19 mouse cellular contexts compared by ENCODE assay signal in the genomic region with DNA sequence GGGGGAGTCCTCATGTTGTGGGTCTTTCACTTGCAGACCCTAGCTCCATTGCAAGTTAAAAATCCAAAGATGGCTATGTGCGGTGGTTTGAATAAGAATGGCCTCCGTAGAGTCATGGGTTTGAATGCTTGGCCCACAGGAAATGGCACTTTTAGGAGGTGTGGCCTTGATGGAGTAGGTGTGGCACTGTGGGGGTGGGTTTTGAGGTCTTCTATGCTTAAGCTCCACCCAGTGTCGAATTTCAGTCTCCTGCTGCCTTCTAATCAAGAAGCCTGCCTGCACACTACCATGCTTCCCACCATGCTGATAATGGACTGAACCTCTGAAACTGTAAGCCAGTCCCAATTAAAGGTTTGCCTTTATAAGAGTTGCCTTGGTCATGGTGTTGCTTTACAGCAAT. TPM values are rescaled to one million over a fixed set of nuclear protein-coding genes. Genes with fewer than 3 reads are reported as not detected.
"Had no signal": no experiment of that assay in that cellular context is flagged by ENCODE, and none has a peak within 500 bp of the region (broad histone marks: within the 10 kb centered on the region; RNA-seq: fewer than 3 reads in every experiment).

No protein-coding gene starts in this region.

- H3K36me3 ChIP-seq: midbrain, embryonic 13.5 days; midbrain, embryonic 15.5 days; neural tube, embryonic 12.5 days; stomach, embryonic 15.5 days had no signal

- H3K27ac ChIP-seq: macrophage; midbrain, embryonic 13.5 days; midbrain, embryonic 15.5 days; neural tube, embryonic 12.5 days; stomach, embryonic 15.5 days; stomach, postnatal 0 days had no signal

- H3K9ac ChIP-seq: lung, embryonic 14.5 days; midbrain, embryonic 13.5 days; midbrain, embryonic 15.5 days; neural tube, embryonic 12.5 days; stomach, embryonic 15.5 days had no signal

- H3K4me1 ChIP-seq: neural tube, embryonic 12.5 days; stomach, embryonic 15.5 days had no signal

- DNase-seq: lung, adult 18-20 months; lung, embryonic 14.5 days; lung, postnatal 10 days; lung, postnatal 36 days; right cerebral cortex, postnatal 14 days; thymus, adult 18-20 months; thymus, postnatal 14 days; thymus, postnatal 36 days had no signal

- H3K27me3 ChIP-seq: midbrain, embryonic 13.5 days; midbrain, embryonic 15.5 days; neural tube, embryonic 12.5 days; stomach, embryonic 15.5 days had no signal

- H3K4me3 ChIP-seq: megakaryocyte, embryonic 14.5 days; midbrain, embryonic 13.5 days; midbrain, embryonic 15.5 days; neural tube, embryonic 12.5 days; stomach, embryonic 15.5 days had no signal

RNA-seq across cellular contexts. Expression of a gene that starts 18.6 kb away (rescaled TPM):
- total RNA-seq: megakaryocyte progenitor cell, adult 5-6 weeks; monocyte, adult 5-6 weeks; neutrophil, adult 5-6 weeks had no signal

RNA-seq across cellular contexts. Expression of a gene that starts 39.6 kb away (rescaled TPM):
- total RNA-seq: megakaryocyte progenitor cell, adult 5-6 weeks; midbrain, postnatal 0 days had no signal
- polyA plus RNA-seq: macrophage had no signal
